Mouse (Mus musculus): ENCODE data around the gene Ube2c. TPM values are rescaled to one million over a fixed set of nuclear protein-coding genes. Genes with fewer than 3 reads are reported as not detected.
A peak's percentile ranks its signal among the peaks of the same experiment; 100 is the strongest.
"Not testable (repeated sequence)": the region's sequence is repeated elsewhere in the genome, so short reads cannot be mapped to it uniquely, and the experiment has no call there.

Ube2c gene
- total RNA-seq, 2 experiments from 2014 or later = 0.76 to 1.6 TPM

GRCm38 (mm10) chr2:164798554-164798953, 28.9 kb downstream of the Ube2c start:
- DNase-seq (ENCODE audit: low spot score in 2 of 2); H3K4me3 ChIP-seq; H3K27ac ChIP-seq: not testable (repeated sequence)
- peak; percentile 71 for TF ChIP-seq CTCF (conservative IDR thresholded peaks at IDR 0.05)

GRCm38 (mm10) chr2:164800252-164801004, 30.7 kb downstream of the Ube2c start:
- TF ChIP-seq CTCF (conservative IDR thresholded peaks at IDR 0.05) = no peak
- DNase-seq (ENCODE audit: low spot score in 2 of 2) = no peak
- no peak overlapping the region for H3K4me3 ChIP-seq
- H3K27ac ChIP-seq = no peak overlapping the region

- DNase-seq (ENCODE audit: low spot score in 2 of 2) = no peak
- Histone ChIP-seq H3K27ac (no peak overlapping the region), H3K4me3 (peak overlapping the region; percentile 100)
- no peak for TF ChIP-seq CTCF (conservative IDR thresholded peaks at IDR 0.05)
Observed at GRCm38 (mm10) chr2:164803201-164803920, 33.7 kb downstream of the Ube2c start.

GRCm38 (mm10) chr2:164803921-164804313, 34.2 kb downstream of the Ube2c start:
- TF ChIP-seq CTCF (conservative IDR thresholded peaks at IDR 0.05) = no peak
- peak overlapping the region; percentile 100 for H3K4me3 ChIP-seq
- no peak overlapping the region; the same call in 1 of the 2 replicates for H3K27ac ChIP-seq
- DNase-seq (ENCODE audit: low spot score in 2 of 2) = no peak

GRCm38 (mm10) chr2:164804533-164805331, 35.0 kb downstream of the Ube2c start, which contains the start of the genes Acot8 and Zswim3:
TSS of gene Acot8 (minus strand) at chr2:164804882.
TSS of gene Zswim3 (plus strand) at chr2:164805098.
- H3K27ac ChIP-seq = peak within 1 kb of the TSS; percentile 91
- peak within 1 kb of the TSS; percentile 100 for H3K4me3 ChIP-seq

GRCm38 (mm10) chr2:164805332-164805718, 35.6 kb downstream of the Ube2c start:
- TF ChIP-seq CTCF (conservative IDR thresholded peaks at IDR 0.05) = no peak
- no peak for DNase-seq (ENCODE audit: low spot score in 2 of 2)
- H3K27ac ChIP-seq = peak overlapping the region; percentile 91
- peak overlapping the region; percentile 100 for H3K4me3 ChIP-seq

More at GRCm38 (mm10) chr2:164804533-164805331, 35.0 kb downstream of the Ube2c start, which contains the start of the genes Acot8 and Zswim3:
- no peak for TF ChIP-seq CTCF (conservative IDR thresholded peaks at IDR 0.05)
- DNase-seq (ENCODE audit: low spot score in 2 of 2) = peak; percentile 98

GRCm38 (mm10) chr2:164806614-164807013, 36.9 kb downstream of the Ube2c start:
- no peak overlapping the region for H3K4me3 ChIP-seq
- TF ChIP-seq CTCF (conservative IDR thresholded peaks at IDR 0.05) = no peak
- DNase-seq (ENCODE audit: low spot score in 2 of 2) = no peak
- H3K27ac ChIP-seq = no peak overlapping the region

- no peak overlapping the region for H3K27ac ChIP-seq
- H3K4me3 ChIP-seq = no peak overlapping the region
- DNase-seq (ENCODE audit: low spot score in 2 of 2) = no peak
- TF ChIP-seq CTCF (conservative IDR thresholded peaks at IDR 0.05) = no peak
Observed at GRCm38 (mm10) chr2:164813557-164813956, 43.9 kb downstream of the Ube2c start.

- DNase-seq (ENCODE audit: low spot score in 2 of 2) = no peak
- H3K4me3 ChIP-seq = no peak overlapping the region
- TF ChIP-seq CTCF (conservative IDR thresholded peaks at IDR 0.05) = no peak
- no peak overlapping the region for H3K27ac ChIP-seq
Observed at GRCm38 (mm10) chr2:164815348-164815747, 45.6 kb downstream of the Ube2c start.

GRCm38 (mm10) chr2:164815821-164816220, 46.1 kb downstream of the Ube2c start:
- Histone ChIP-seq H3K4me3 (no peak overlapping the region), H3K27ac (no peak overlapping the region)
- TF ChIP-seq CTCF (conservative IDR thresholded peaks at IDR 0.05) = no peak
- no peak for DNase-seq (ENCODE audit: low spot score in 2 of 2)

GRCm38 (mm10) chr2:164817206-164817605, 47.5 kb downstream of the Ube2c start:
- H3K4me3 ChIP-seq = no peak overlapping the region

GRCm38 (mm10) chr2:164817703-164818102, 48.0 kb downstream of the Ube2c start:
- Histone ChIP-seq H3K27ac (no peak overlapping the region), H3K4me3 (no peak overlapping the region)
- no peak for DNase-seq (ENCODE audit: low spot score in 2 of 2)
- TF ChIP-seq CTCF (conservative IDR thresholded peaks at IDR 0.05) = 0 out of 2 replicates have a peak, but pooled peaks have one; percentile 7

More at GRCm38 (mm10) chr2:164817206-164817605, 47.5 kb downstream of the Ube2c start:
- no peak for DNase-seq (ENCODE audit: low spot score in 2 of 2)
- H3K27ac ChIP-seq = no peak overlapping the region
- TF ChIP-seq CTCF (conservative IDR thresholded peaks at IDR 0.05) = no peak
